Mouse (Mus musculus): ENCODE measurements around the gene Scaf4.

DNA sequence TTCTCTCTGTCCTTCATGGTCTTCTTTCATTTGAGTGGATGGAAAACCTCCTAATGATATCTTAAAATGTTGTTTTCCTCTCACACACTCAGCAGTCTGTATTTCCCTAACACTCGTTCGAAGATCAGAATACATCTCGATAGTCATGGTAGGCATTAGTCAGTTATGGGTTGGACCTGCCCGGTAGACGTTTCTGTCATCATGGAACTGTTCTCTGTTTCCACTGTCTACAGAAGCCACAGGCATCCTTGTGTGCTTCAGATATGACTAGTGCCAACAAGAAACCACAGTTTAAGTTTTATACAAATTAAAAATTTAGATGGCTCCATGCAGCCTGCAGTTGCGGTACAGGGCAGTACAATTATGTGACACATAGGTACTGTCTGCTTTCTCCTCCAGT is 46.7 kb upstream of the Scaf4 start:
- TF ChIP-seq MAX (IDR thresholded peaks at IDR 0.05; ENCODE audit: low read depth) (no peak), TCF12 (IDR thresholded peaks at IDR 0.05; ENCODE audit: insufficient read depth, poor library complexity, severe bottlenecking) (no peak), POLR2AphosphoS2 (IDR thresholded peaks at IDR 0.05; ENCODE audit: insufficient read length, low read depth) (no peak), TCF3 (IDR thresholded peaks at IDR 0.05; ENCODE audit: insufficient read length, low read depth) (no peak)

Measured in myocyte (in vitro differentiated cells).